ENCODE assay signal across 8 mouse cellular contexts in genomic region chr10:122986320-122987225, GRCm38 (mm10).
DNase-seq lines count a peak whose midpoint lies in the region; ATAC-seq lines count a peak whose summit lies in the region.

No protein-coding gene starts in this region.

- H3K9me3 ChIP-seq in limb, embryonic 13.5 days = no peaks in the 10 kb centered on the region
- no peaks in the 10 kb centered on the region for H3K9me3 ChIP-seq in midbrain, embryonic 14.5 days (ENCODE audit: control insufficient read depth, low read length)

- DNase-seq in 3T3-L1 (ENCODE audit: low read depth, low spot score) = peak; percentile 77
- peak; percentile 86 for DNase-seq in adrenal gland, postnatal 10 days
- peak; percentile 84 for DNase-seq in embryo, embryonic 9.5 days (ENCODE audit: extremely low spot score)
- peak; percentile 86 for DNase-seq in kidney, adult 18-20 months
- peak; percentile 85 for DNase-seq in midbrain, embryonic 14.5 days
- DNase-seq in spleen, postnatal 4 days (ENCODE audit: low spot score in 2 of 2) = peak; percentile 82 to 88

- peak overlapping the region; percentile 100 for H3K27ac ChIP-seq in limb, embryonic 13.5 days
- H3K27ac ChIP-seq in midbrain, embryonic 14.5 days (replicated peaks; ENCODE audit: low read depth, low read length) = peak overlapping the region; percentile 100

- H3K36me3 ChIP-seq in limb, embryonic 13.5 days = peaks cover 21% of the 10 kb centered on the region
- peaks cover 11% of the 10 kb centered on the region for H3K36me3 ChIP-seq in midbrain, embryonic 14.5 days (ENCODE audit: control insufficient read depth, insufficient read depth, low read length)

- 7% methylated on average over 54 of the region's 54 CpGs for WGBS in limb, embryonic 13.5 days
- 12% methylated on average over 50 of the region's 54 CpGs for WGBS in midbrain, embryonic 14.5 days

- peak overlapping the region; percentile 100 for H3K9ac ChIP-seq in limb, embryonic 13.5 days
- peak overlapping the region; percentile 98 for H3K9ac ChIP-seq in midbrain, embryonic 14.5 days (replicated peaks; ENCODE audit: low read length)

- H3K4me2 ChIP-seq in limb, embryonic 13.5 days (replicated peaks) = peak overlapping the region; percentile 63
- peak overlapping the region; percentile 89 for H3K4me2 ChIP-seq in midbrain, embryonic 14.5 days (ENCODE audit: low read length)

- no peaks in the 10 kb centered on the region for H3K27me3 ChIP-seq in limb, embryonic 13.5 days
- no peaks in the 10 kb centered on the region for H3K27me3 ChIP-seq in midbrain, embryonic 14.5 days (ENCODE audit: control insufficient read depth, insufficient read depth, low read length)

- peak overlapping the region; percentile 96 for H3K4me3 ChIP-seq in limb, embryonic 13.5 days
- H3K4me3 ChIP-seq in midbrain, embryonic 14.5 days (replicated peaks; ENCODE audit: low read depth, low read length) = peak overlapping the region; percentile 89

- peak; percentile 48 for ATAC-seq in granulocyte monocyte progenitor cell, adult 5-6 weeks (replicated peaks; ENCODE audit: poor library complexity, severe bottlenecking)
- ATAC-seq in limb, embryonic 13.5 days (ENCODE audit: low FRiP score, low read depth) = peak; percentile 73
- ATAC-seq in midbrain, embryonic 14.5 days (ENCODE audit: low FRiP score, low TSS enrichment) = peak; percentile 77

- H3K4me1 ChIP-seq in limb, embryonic 13.5 days = peaks cover 28% of the 10 kb centered on the region
- H3K4me1 ChIP-seq in midbrain, embryonic 14.5 days (ENCODE audit: control insufficient read depth, insufficient read depth, low read length) = peaks cover 29% of the 10 kb centered on the region

Comparison
In these comparisons a context has a peak if more than half of its experiments do, and no peak if none do; other contexts are left out.
1. Peak in every context shown above with its lines: DNase-seq, ATAC-seq, H3K4me3 ChIP-seq and H3K27ac ChIP-seq.